Mouse (Mus musculus): ENCODE data around the gene Il3.
"Not testable (repeated sequence)": the region's sequence is repeated elsewhere in the genome, so short reads cannot be mapped to it uniquely, and the experiment has no call there.

The Il3 gene

GRCm38 (mm10) chr11:54267177-54267576, at the start of gene Il3:
TSS of gene Il3 (minus strand) at chr11:54267277.
- no peak for DNase-seq (ENCODE audit: low read depth, low spot score)

- no peak for DNase-seq (ENCODE audit: low read depth, low spot score)
Observed at GRCm38 (mm10) chr11:54315336-54315735, 48.3 kb upstream of the Il3 start.

- no peak for DNase-seq (ENCODE audit: low read depth, low spot score)
Observed at GRCm38 (mm10) chr11:54314740-54315139, 47.7 kb upstream of the Il3 start.

DNA sequence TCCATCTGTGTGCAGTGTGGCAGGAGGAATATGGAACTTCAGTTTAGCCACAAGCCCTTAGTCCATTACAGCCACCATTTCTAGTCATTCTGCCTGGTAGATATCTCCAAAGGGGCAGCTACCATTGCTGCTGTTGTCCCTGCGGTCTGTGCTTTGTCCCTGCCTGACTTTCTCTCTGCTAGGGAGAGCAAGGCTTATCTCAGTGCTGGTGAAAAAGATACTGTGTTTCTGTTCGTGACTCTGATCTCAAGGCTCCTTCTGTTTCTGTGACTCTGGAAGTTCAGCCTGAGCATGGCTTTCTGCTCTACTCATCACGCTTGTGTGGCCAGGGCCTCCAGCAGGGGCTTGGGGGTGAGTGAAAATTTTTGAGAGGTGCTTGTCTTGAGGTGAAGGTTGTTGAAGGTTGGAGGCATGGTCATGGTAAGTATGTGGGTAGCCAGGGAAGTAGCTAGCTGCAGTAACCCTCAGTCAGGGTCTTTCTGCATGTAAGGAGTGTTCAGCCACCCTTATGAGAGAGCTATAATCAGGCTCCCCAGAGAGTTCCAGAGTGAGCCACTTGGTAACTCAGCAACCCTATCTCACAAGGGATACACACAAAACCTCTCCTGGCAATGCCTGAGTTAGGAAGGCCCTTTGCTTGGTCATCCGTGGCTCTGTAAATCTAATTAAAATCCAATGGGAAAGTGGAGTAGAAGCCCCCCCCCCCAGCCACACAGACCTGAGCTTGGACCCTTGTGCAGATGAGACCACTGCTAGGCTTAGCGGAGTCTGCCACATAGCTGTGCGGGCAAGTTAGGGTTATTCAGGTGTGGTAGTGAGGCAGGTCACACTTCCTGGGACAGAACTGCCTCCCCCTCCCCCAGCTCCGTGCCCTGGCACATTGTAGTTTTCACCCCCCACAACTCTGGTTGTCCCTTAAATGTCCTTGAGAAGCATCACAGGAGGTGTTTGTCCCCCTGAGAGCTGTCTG, 46.6 kb upstream of the Il3 start:
- no peak for DNase-seq (ENCODE audit: low read depth, low spot score)

GRCm38 (mm10) chr11:54312603-54313002, 45.5 kb upstream of the Il3 start:
- no peak for DNase-seq (ENCODE audit: low read depth, low spot score)

GRCm38 (mm10) chr11:54312021-54312420, 44.9 kb upstream of the Il3 start:
- no peak for DNase-seq (ENCODE audit: low read depth, low spot score)

GRCm38 (mm10) chr11:54310588-54310987, 43.5 kb upstream of the Il3 start:
- DNase-seq (ENCODE audit: low read depth, low spot score): no peak

DNA sequence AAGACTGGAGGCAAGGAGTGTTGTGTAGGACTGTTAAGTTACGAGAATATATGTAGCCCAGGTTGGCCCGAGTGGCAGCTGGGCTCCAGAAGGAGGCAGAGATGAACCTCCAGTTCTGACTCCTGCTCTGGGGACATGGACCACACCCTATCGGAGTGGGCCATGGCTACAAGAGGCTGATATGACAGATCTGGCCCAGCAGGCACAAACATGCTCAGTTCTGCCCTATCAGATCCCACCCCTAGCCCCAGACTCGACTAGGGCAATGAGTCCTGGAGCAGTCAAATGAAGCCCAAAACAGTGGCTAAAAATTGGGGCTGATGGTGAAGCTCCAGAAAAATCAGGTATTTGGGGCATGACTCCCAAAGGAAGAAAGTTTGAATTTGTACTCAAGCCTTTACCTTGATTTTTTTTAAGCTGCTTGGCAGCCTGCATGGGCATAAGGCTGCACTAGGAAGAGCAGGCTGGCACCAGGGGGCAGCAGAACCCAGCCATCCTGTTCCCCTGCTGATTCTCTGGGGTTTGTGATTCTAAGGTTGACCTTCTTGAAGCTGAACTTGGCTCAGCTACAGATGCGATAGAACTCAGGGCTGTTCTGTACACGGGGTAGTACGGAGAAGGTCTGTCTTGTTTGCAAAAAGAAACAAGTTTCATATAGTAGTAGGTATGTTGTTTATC, 40.2 kb upstream of the Il3 start:
- no peak for DNase-seq (ENCODE audit: low read depth, low spot score)

GRCm38 (mm10) chr11:54305331-54305730, 38.3 kb upstream of the Il3 start:
- DNase-seq (ENCODE audit: low read depth, low spot score): no peak

DNA sequence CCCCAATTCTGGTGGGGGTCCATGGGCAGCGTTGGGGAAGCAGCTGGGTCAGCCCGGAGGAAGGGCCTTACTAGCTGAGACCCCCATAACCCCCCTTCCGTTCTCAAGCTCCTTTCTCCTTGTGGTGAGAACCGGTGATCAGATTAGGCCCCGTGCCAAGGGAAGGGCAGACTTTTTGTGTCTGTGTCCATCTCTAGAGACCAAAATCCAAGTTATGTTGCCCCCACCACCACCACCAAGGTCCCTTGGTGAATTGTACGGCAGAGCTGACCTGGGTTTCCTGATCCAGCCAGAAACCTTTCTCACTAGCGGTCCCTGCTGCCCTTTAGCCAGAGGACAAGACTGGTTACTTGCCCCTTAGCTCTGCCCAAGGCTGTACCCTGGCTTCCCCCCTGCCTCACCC, 37.4 kb upstream of the Il3 start:
- no peak for DNase-seq (ENCODE audit: low read depth, low spot score)

- DNase-seq (ENCODE audit: low read depth, low spot score): no peak
Observed at GRCm38 (mm10) chr11:54303728-54304470, 36.8 kb upstream of the Il3 start, which contains the start of gene Acsl6. TSS of gene Acsl6 (plus strand) at chr11:54303798.

DNA sequence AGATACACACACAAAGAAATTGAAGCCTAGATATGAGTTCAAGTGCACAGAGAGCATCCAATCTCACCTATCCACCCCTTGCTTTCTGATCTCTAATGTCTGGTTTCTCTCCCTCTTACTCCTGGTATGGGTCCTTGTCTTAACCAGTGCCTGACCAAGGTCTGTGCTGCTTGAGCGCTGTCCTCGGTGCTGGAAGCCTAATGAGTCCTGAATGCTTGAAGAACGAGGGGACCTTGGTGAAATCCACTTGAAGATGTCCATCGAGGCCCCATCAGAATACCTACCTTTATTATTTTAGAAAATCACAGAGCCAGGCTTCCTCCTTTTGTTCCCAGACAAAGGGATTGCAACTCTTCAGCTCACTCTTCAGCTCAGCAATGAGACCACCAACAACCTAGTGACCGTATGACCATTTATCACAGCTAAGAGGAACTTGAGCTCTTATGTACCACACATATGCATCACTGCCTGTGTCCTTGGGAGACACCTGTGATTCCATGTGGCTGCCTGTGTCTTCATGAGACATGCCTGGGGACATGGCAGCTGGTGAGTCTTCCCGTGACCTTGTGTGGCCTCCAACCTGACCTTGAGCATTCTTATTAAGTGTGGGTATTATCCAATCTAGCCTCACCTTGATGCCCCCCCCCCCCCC, 36.1 kb upstream of the Il3 start:
- peak; percentile 63 for DNase-seq (ENCODE audit: low read depth, low spot score)

DNA sequence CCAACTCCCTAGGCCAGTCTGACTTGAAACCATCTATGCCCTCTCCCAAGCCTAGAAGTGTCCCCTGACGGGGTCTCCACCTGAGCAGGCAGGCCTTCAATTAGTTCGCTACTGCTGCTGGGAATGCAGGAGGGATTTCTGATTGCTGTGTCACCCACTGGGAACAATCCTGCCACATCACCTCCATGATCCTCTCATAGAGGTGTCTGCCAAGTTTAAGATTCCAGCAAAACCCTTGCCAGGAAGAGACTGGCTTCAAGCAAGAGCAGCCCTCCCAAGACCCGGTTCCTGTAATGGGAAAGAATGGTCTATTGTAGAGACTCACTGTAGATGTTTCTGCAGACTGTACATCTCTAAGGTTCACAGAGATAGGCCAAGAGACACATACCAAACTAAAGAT, 35.5 kb upstream of the Il3 start:
- DNase-seq (ENCODE audit: low read depth, low spot score): no peak

GRCm38 (mm10) chr11:54301994-54302393, 34.9 kb upstream of the Il3 start:
- no peak for DNase-seq (ENCODE audit: low read depth, low spot score)

DNA sequence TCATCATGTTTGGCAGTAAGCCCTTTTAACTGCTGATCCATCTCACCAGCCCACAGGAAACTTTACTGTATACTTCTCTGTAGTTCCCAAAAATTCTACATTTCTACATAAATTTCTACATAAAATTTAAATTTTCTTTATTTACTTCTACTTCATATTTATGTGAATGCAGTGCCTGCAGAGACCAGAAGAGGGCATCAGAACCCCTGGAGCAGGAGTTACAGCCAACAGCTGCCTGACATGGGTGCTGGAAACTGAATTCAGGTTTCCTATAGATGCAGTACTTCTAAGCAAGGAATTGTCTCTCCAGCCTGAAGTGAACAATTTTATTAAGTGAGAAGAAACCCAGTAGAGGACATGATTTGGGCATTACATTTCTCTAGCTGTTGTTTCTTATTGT, 31.7 kb upstream of the Il3 start:
- DNase-seq (ENCODE audit: low read depth, low spot score): no peak

DNA sequence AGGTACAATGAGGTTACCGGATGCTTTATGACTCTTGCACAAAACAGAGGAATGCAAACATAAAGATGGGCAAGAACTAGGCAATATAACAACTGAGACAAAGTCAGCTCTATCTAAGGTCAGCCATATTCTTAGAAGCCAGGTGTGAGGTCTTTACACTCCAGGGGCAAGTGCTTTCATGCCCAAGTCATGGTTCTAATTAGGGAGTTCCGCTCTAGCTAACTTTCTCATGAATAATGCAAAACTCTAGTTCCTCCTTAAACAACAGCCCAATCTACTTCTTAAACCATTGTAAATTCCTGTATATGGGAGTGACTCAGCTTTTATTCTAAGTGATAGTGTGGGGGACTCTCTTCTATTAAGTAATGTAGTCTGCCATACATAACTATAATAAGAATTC, 30.4 kb upstream of the Il3 start:
- DNase-seq (ENCODE audit: low read depth, low spot score): not testable (repeated sequence)

GRCm38 (mm10) chr11:54296734-54297133, 29.7 kb upstream of the Il3 start:
- no peak for DNase-seq (ENCODE audit: low read depth, low spot score)

- DNase-seq (ENCODE audit: low read depth, low spot score): no peak
Observed at GRCm38 (mm10) chr11:54295971-54296370, 28.9 kb upstream of the Il3 start.

DNA sequence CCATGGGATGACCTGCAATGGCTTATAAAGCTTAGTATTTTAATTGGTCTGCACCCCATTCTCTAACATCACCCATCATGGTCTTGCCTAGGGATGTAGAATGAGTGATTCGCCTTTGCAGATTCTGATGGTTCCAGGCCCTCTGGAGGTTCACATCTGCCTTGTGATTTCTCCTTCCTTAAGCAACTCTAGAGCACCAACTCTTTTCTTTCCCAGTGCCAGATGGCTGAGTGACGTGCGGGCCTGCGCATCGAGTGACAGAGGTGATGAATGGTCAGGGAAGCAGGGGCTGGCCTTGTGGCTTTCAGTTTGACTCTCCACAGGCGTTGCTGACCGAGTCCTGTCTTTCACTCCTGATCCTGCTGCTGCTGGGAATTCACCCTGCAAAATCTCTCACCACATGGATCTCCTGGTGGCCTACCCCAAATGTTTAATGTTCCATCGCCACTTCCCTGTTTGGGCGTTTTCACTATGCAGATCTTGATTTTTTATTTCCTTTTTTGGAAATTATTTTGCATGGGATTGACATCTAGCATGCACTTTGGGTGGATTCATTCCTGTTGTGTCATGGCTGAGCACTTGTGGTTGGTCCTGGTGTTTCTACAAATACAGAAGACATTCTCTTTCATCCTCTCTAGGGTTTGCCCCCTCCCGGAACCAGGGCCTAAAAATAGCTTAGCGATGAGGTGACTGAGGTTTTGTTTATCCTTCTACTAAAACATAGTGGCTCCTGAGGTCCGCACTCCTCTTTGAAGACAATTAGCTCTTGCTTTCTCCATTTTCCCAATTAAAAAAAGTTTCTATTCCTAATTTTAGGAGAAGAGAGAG, 27.1 kb upstream of the Il3 start:
- DNase-seq (ENCODE audit: low read depth, low spot score): no peak

GRCm38 (mm10) chr11:54292163-54292562, 25.1 kb upstream of the Il3 start:
- DNase-seq (ENCODE audit: low read depth, low spot score): no peak
